Mouse (Mus musculus) liver, postnatal 0 days (tissue): Measurements from ENCODE around the gene Ccdc120. TPM values are rescaled to one million over a fixed set of nuclear protein-coding genes. Genes with fewer than 3 reads are reported as not detected.

ENCODE experiments used
- ATAC-seq: fragments of 200-750 bp; cut with Nextera tagmentation; 2 replicates; pipeline ENCODE4 v1.8.0; 2017; ENCODE audit warnings: mild to moderate bottlenecking, moderate library complexity
- DNase-seq: peaks from one replicate; pipeline ENCODE4 v3.0.0-alpha.2; 2016
- H3K27ac ChIP-seq: fragments of 300-500 bp; sonication (generic); 2 replicates; pipeline ENCODE4 v1.5.1; 2014; ENCODE audit warnings: antibody characterized with exemption, moderate library complexity, mild to moderate bottlenecking, low read depth
- H3K27me3 ChIP-seq: fragments of 300-500 bp; sonication (generic); 2 replicates; pipeline ENCODE4 v1.6.1; 2014; ENCODE audit warnings: low read length, control low read depth, mixed read lengths; ENCODE audit not compliant: insufficient read depth
- H3K36me3 ChIP-seq: fragments of 300-500 bp; sonication (generic); replicated peaks from 2 replicates; pipeline ENCODE4 v1.6.1; 2014; ENCODE audit warnings: mild to moderate bottlenecking, control low read depth, low read length, moderate library complexity, mixed read lengths; ENCODE audit not compliant: insufficient read depth
- H3K4me1 ChIP-seq: fragments of 300-500 bp; sonication (generic); 2 replicates; pipeline ENCODE4 v1.6.1; 2014; ENCODE audit warnings: antibody characterized with exemption, mild to moderate bottlenecking, control low read depth; ENCODE audit not compliant: insufficient read depth
- H3K4me2 ChIP-seq: fragments of 300-500 bp; sonication (generic); 2 replicates; pipeline ENCODE4 v1.6.1; 2014; ENCODE audit warnings: low read depth, mild to moderate bottlenecking, low read length, moderate library complexity, mixed read lengths
- H3K4me3 ChIP-seq: fragments of 300-500 bp; sonication (generic); 2 replicates; pipeline ENCODE4 v1.5.1; 2014; ENCODE audit warnings: low read depth, low read length
- H3K9ac ChIP-seq: fragments of 300-500 bp; sonication (generic); replicated peaks from 2 replicates; pipeline ENCODE4 v1.6.1; 2014; ENCODE audit warnings: mild to moderate bottlenecking, moderate library complexity
- H3K9me3 ChIP-seq: fragments of 300-500 bp; sonication (generic); 2 replicates; pipeline ENCODE4 v1.6.1; 2016; ENCODE audit warnings: mild to moderate bottlenecking, control low read depth, low read length, mixed read lengths
- CTCF ChIP-seq: sonication (generic); IDR thresholded peaks from 2 replicates; pipeline ENCODE4 v1.5.1; 2016; ENCODE audit warnings: antibody characterized with exemption, low read depth
- EP300 ChIP-seq: IDR thresholded peaks from 2 replicates; pipeline ENCODE4 v1.6.1; 2016; ENCODE audit warnings: antibody characterized with exemption, low read depth, mild to moderate bottlenecking
- WGBS: fragments of 180-500 bp; shearing (Covaris S2); extraction: QIAGEN DNeasy Blood & Tissue Kit; methylation state at CpG from one replicate; pipeline ENCODE4 v1.1.7; 2014; ENCODE audit not compliant: insufficient replicate concordance; 5-methylcytosine and 5-hydroxymethylcytosine counted together
- polyA plus RNA-seq: library from polyadenylated mRNA; unstranded; fragments of >200 nt; fragmentation: Nextera tagmentation; extraction: Ambion mirVana; gene quantifications from 2 replicates; pipeline ENCODE4 v1.2.1, GENCODE M21; 2015

Ccdc120 gene
- polyA plus RNA-seq, 1 experiment from 2014 or later, result 2.0 TPM

DNA sequence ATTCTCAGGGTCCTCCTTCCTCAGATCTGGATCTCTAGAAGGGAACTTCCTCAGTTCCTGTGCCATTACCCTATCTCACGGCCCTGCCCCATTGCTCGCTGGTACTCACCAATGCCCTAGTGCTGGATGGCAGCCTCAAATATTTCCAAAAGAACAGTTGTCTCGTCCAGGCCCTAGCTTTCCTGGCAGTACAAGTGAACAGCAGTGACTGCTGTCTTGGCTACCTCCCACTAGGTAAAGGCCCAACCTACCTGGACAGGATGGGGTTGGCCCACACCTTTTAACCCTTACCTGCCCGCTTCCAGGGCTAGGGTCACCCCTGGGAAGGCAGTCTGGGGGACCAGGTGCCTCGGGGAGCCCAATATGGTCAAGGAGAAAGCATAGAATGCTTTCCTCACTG, 9.6 kb downstream of the Ccdc120 start:
- WGBS, result 55% methylated on average over 5 of the region's 5 CpGs
- ATAC-seq, result no peak
- Histone ChIP-seq H3K9me3 (no peaks in the 10 kb centered on the region), H3K27me3 (no peaks in the 10 kb centered on the region), H3K4me3 (peak overlapping the region; percentile 22), H3K9ac (peak overlapping the region; percentile 34), H3K4me1 (no peaks in the 10 kb centered on the region), H3K36me3 (no peaks in the 10 kb centered on the region), H3K27ac (peak overlapping the region; percentile 78), H3K4me2 (peak overlapping the region; percentile 54)
- no peak for DNase-seq
- no peak for TF ChIP-seq CTCF
- no peak for TF ChIP-seq EP300

DNA sequence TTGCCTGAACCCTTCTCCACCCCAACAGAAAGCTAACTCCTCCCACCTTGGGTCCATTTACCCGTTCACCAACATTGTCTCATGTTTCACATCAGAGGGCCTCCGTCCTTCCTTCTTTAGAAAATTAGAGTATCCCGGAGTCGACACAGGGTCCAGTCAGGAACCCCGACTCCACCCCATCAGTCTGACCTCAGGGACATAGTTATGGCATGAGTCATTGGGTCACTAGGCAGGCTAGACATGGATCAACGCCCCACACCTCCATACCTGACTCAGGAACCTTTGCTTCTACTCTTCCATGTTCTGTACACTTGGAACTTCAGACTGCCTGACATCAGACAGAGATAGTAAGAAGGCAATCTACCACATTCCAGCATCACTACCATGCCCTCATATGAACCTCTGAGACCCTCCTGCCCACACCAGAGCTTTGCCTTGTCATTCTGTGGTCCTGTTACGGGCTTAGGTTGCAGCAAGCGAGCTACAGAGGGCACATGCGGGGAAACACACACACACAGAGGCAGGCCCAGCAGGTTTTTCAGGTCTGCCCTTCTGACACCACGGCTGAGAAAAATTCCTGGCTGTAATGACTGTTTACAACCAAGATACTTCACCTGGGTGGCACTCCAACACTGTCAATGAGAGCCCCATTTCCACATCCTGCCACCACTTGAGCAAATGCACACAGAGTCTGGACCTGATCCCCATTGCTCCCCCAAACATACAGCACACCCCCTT, 10.5 kb downstream of the Ccdc120 start:
- no peaks in the 10 kb centered on the region for H3K4me1 ChIP-seq
- H3K36me3 ChIP-seq, result no peaks in the 10 kb centered on the region
- no peak for TF ChIP-seq EP300
- TF ChIP-seq CTCF, result no peak
- 55% methylated on average over 10 of the region's 10 CpGs for WGBS
- ATAC-seq (peak; percentile 84), DNase-seq (no peak)
- peak overlapping the region; percentile 78 for H3K27ac ChIP-seq
- H3K27me3 ChIP-seq, result no peaks in the 10 kb centered on the region
- peak overlapping the region; percentile 22 for H3K4me3 ChIP-seq
- H3K9me3 ChIP-seq, result no peaks in the 10 kb centered on the region
- H3K4me2 ChIP-seq, result peak overlapping the region; percentile 54
- peak overlapping the region; percentile 34 for H3K9ac ChIP-seq

DNA sequence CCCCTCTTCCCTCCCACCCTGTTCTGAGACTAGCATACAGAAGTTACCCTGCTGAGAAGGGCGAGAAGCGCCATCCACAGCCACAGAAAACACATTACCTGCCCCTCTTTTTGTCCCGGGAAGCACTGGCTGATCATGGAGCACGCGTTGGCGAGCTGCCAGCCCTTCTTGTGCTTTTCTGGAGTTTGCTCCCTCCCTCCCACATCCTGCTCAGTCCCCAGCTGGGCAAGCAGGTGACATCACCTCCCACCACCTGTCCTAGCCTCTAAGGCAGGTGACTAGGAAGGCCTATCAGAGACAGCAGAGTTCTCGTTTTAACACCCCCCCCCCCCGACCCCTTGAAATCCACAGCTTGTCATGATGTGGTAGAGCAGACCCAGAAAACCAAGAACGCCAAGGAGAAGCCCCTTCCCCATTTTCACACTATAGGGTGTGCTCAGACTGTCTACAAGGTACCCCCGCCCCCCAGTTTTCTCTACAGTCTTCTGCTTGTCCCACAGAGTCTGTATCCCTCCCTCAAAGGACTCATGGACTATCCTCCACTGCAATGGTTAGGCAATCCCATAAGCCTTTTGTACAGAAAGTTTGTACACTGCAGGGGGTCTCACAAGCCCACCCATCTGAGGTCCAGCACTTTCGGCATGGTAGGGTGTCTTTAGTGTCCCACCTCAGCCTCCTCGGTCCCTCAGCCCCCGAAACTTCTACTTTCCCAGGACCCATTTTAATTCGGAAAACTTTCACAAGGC, 11.2 kb downstream of the Ccdc120 start:
- no peak overlapping the region for H3K4me3 ChIP-seq
- 69% methylated on average over 13 of the region's 14 CpGs for WGBS
- H3K9me3 ChIP-seq, result no peaks in the 10 kb centered on the region
- H3K27me3 ChIP-seq, result no peaks in the 10 kb centered on the region
- H3K4me1 ChIP-seq, result no peaks in the 10 kb centered on the region
- H3K27ac ChIP-seq, result peak overlapping the region; percentile 78
- DNase-seq (peak; percentile 75), ATAC-seq (peak; percentile 85)
- no peak for TF ChIP-seq CTCF
- no peak for TF ChIP-seq EP300
- no peaks in the 10 kb centered on the region for H3K36me3 ChIP-seq
- H3K9ac ChIP-seq, result no peak overlapping the region
- H3K4me2 ChIP-seq, result peak overlapping the region; percentile 35

DNA sequence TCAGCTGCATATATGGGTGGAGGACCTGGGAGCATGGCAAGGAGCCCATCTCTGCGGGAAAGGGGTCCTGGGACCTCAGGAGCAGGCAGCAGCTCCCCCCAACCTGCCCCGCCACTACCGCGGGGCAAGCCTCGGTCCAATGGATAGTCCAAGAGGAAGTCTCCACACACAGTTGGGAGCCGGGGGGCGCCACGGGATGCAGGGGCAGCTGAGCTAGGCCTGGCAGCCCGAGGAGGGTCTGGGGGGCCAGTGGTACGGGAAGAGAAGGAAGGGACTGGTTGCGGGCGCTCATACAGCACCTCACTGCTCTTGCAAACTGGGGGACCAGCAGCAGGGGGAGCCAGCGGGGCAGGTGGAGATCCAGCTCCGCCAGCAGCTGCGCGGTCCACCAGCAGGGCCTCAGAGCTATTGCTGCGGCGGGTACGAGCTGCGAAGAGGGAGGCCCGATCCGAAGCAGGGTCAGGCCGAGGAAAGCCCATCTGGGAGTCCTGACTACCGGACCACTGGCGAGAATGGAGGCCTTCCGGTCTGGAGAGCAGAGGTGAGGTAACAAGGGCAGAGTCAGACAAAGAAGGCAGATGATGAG, 17.0 kb downstream of the Ccdc120 start:
- no peak for TF ChIP-seq EP300
- peak; percentile 76 for TF ChIP-seq CTCF
- H3K4me1 ChIP-seq, result no peaks in the 10 kb centered on the region
- ATAC-seq, result peak; percentile 70
- no peaks in the 10 kb centered on the region for H3K9me3 ChIP-seq
- no peak overlapping the region for H3K27ac ChIP-seq
- no peak overlapping the region for H3K4me3 ChIP-seq
- no peaks in the 10 kb centered on the region for H3K36me3 ChIP-seq
- no peaks in the 10 kb centered on the region for H3K27me3 ChIP-seq
- no peak overlapping the region for H3K9ac ChIP-seq
- DNase-seq, result peak; percentile 83
- 26% methylated on average over 14 of the region's 26 CpGs for WGBS
- peak overlapping the region; percentile 44 for H3K4me2 ChIP-seq

DNA sequence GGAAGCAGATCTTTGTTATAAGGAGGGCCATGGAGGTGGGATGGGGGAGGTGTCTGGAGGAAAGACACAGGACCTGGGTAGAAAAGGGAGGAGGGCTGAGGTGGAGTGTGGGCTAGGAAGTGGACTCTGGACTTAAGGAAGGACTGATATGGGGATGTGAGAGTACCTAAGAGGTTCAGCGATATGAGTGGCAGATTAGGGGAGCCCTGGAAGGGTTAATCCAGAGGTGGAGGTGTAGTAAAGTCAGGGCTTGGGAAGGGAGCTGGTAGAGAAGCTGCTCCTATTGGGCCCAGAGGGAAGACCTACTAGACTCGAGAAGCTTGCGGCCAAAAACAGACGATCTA, 21.8 kb downstream of the Ccdc120 start:
- peak overlapping the region; percentile 38 for H3K4me3 ChIP-seq
- H3K4me1 ChIP-seq, result no peaks in the 10 kb centered on the region
- peak overlapping the region; percentile 71 for H3K4me2 ChIP-seq
- no peaks in the 10 kb centered on the region for H3K27me3 ChIP-seq
- peaks cover 14% of the 10 kb centered on the region; the same call in 1 of the 2 replicates for H3K36me3 ChIP-seq
- no peak for DNase-seq
- TF ChIP-seq EP300 (no peak), CTCF (no peak)
- ATAC-seq, result no peak
- H3K27ac ChIP-seq, result no peak overlapping the region
- H3K9me3 ChIP-seq, result no peaks in the 10 kb centered on the region
- 41% methylated on average over 4 of the region's 4 CpGs for WGBS
- no peak overlapping the region for H3K9ac ChIP-seq
